ENCODE assay signal across 12 mouse cellular contexts in the genomic region with DNA sequence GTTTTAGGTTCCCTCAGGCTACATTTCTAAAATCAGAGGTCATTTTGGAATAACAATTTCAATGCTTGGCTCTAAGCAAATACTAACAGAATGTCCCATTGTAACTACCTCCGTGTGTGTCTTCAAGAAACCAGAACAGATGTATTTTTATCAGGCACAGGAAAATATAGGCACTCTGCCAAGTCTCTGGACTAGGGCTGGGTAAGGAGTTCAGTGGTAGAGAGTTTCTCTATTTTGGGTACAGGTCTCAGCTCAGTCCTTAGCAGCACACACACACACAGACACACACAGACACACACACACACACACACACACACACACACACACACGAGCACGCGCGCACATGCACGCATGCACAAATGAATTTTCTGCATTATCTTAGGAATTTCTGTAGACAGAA. TPM values are rescaled to one million over a fixed set of nuclear protein-coding genes. Genes with fewer than 3 reads are reported as not detected.
A peak's percentile ranks its signal among the peaks of the same experiment; 100 is the strongest.
DNase-seq lines count a peak whose midpoint lies in the region; ATAC-seq and TF ChIP-seq lines count a peak whose summit lies in the region.
"Had no signal": no experiment of that assay in that cellular context is flagged by ENCODE, and none has a peak within 500 bp of the region (broad histone marks: within the 10 kb centered on the region; RNA-seq: fewer than 3 reads in every experiment).

No protein-coding gene starts in this region.

- H3K4me2 ChIP-seq in hindbrain, postnatal 0 days (ENCODE audit: low read depth, low read length), result no peak overlapping the region
- H3K4me2 ChIP-seq in hindbrain, embryonic 16.5 days (ENCODE audit: low read length), result no peak overlapping the region
- no peak overlapping the region for H3K4me2 ChIP-seq in midbrain, embryonic 14.5 days (ENCODE audit: low read length)
- no peak overlapping the region for H3K4me2 ChIP-seq in midbrain, embryonic 11.5 days
- no peak overlapping the region for H3K4me2 ChIP-seq in heart, embryonic 13.5 days
- H3K4me2 ChIP-seq: embryonic facial prominence, embryonic 12.5 days; hindbrain, embryonic 14.5 days; liver, embryonic 11.5 days had no signal

- H3K4me1 ChIP-seq in hindbrain, postnatal 0 days (ENCODE audit: insufficient read depth, low read length), result no peaks in the 10 kb centered on the region
- no peaks in the 10 kb centered on the region for H3K4me1 ChIP-seq in hindbrain, embryonic 16.5 days (ENCODE audit: control insufficient read depth, insufficient read depth, low read depth, low read length)
- H3K4me1 ChIP-seq in midbrain, embryonic 14.5 days (ENCODE audit: control insufficient read depth, insufficient read depth, low read length), result no peaks in the 10 kb centered on the region
- H3K4me1 ChIP-seq in midbrain, embryonic 11.5 days (ENCODE audit: control insufficient read depth, insufficient read depth, low read length), result no peaks in the 10 kb centered on the region
- peaks cover 20% of the 10 kb centered on the region for H3K4me1 ChIP-seq in heart, embryonic 13.5 days

- H3K36me3 ChIP-seq in hindbrain, postnatal 0 days (ENCODE audit: insufficient read depth, low read length), result no peaks in the 10 kb centered on the region
- no peaks in the 10 kb centered on the region for H3K36me3 ChIP-seq in hindbrain, embryonic 16.5 days (ENCODE audit: control insufficient read depth, insufficient read depth, low read length)
- H3K36me3 ChIP-seq in midbrain, embryonic 14.5 days (ENCODE audit: control insufficient read depth, insufficient read depth, low read length), result no peaks in the 10 kb centered on the region
- H3K36me3 ChIP-seq in midbrain, embryonic 11.5 days (ENCODE audit: control insufficient read depth, insufficient read depth, low read length), result no peaks in the 10 kb centered on the region
- H3K36me3 ChIP-seq in heart, embryonic 13.5 days, result no peaks in the 10 kb centered on the region
- H3K36me3 ChIP-seq: embryonic facial prominence, embryonic 12.5 days had no signal

- H3K9ac ChIP-seq in hindbrain, postnatal 0 days (replicated peaks; ENCODE audit: low read length), result no peak overlapping the region
- no peak overlapping the region for H3K9ac ChIP-seq in hindbrain, embryonic 16.5 days (ENCODE audit: low read depth, low read length)
- no peak overlapping the region for H3K9ac ChIP-seq in midbrain, embryonic 14.5 days (replicated peaks; ENCODE audit: low read length)
- no peak overlapping the region for H3K9ac ChIP-seq in midbrain, embryonic 11.5 days (ENCODE audit: low read length)
- no peak overlapping the region for H3K9ac ChIP-seq in heart, embryonic 13.5 days
- H3K9ac ChIP-seq: embryonic facial prominence, embryonic 12.5 days; hindbrain, embryonic 14.5 days had no signal

- peak; percentile 9 for DNase-seq in hindbrain, postnatal 0 days (ENCODE audit: low spot score)
- DNase-seq in midbrain, embryonic 14.5 days, result peak; percentile 8
- no peak for DNase-seq in midbrain, embryonic 11.5 days (ENCODE audit: low spot score, missing footprints)
- DNase-seq in skeletal muscle tissue, adult 2 months (ENCODE audit: low read depth, low spot score), result peak; percentile 28
- DNase-seq in embryo, embryonic 9.5 days (ENCODE audit: extremely low spot score), result no peak
- no peak for DNase-seq in cerebellum, adult 11 months
- DNase-seq: layer of hippocampus, adult 9-11 months had no signal

- no peak for TF ChIP-seq CTCF in hindbrain, postnatal 0 days (IDR thresholded peaks at IDR 0.05; ENCODE audit: low read depth)

- ATAC-seq in hindbrain, postnatal 0 days, result no peak
- no peak for ATAC-seq in hindbrain, embryonic 16.5 days
- no peak for ATAC-seq in midbrain, embryonic 14.5 days (ENCODE audit: low FRiP score, low TSS enrichment)
- no peak for ATAC-seq in midbrain, embryonic 11.5 days (ENCODE audit: low FRiP score)
- ATAC-seq in heart, embryonic 13.5 days (ENCODE audit: extremely low read depth, insufficient number of reproducible peaks, low FRiP score, low TSS enrichment), result no peak

- 85% methylated on average over 6 of the region's 6 CpGs for WGBS in hindbrain, postnatal 0 days
- WGBS in hindbrain, embryonic 16.5 days, result 85% methylated on average over 6 of the region's 6 CpGs
- WGBS in midbrain, embryonic 14.5 days, result 91% methylated on average over 6 of the region's 6 CpGs
- 88% methylated on average over 6 of the region's 6 CpGs for WGBS in midbrain, embryonic 11.5 days
- WGBS in heart, embryonic 13.5 days, result 70% methylated on average over 6 of the region's 6 CpGs

- H3K27ac ChIP-seq in hindbrain, postnatal 0 days, result no peak overlapping the region
- H3K27ac ChIP-seq in hindbrain, embryonic 16.5 days (ENCODE audit: low read depth, low read length), result no peak overlapping the region
- no peak overlapping the region for H3K27ac ChIP-seq in midbrain, embryonic 14.5 days (replicated peaks; ENCODE audit: low read depth, low read length)
- H3K27ac ChIP-seq in midbrain, embryonic 11.5 days (ENCODE audit: low read depth, low read length), result no peak overlapping the region
- H3K27ac ChIP-seq in heart, embryonic 13.5 days (replicated peaks), result peak overlapping the region; percentile 32; the same call in 1 of the 2 replicates
- H3K27ac ChIP-seq: embryonic facial prominence, embryonic 12.5 days; hindbrain, embryonic 14.5 days had no signal

- no peaks in the 10 kb centered on the region for H3K27me3 ChIP-seq in hindbrain, postnatal 0 days (ENCODE audit: insufficient read depth, low read length)
- no peaks in the 10 kb centered on the region for H3K27me3 ChIP-seq in hindbrain, embryonic 16.5 days (replicated peaks; ENCODE audit: control insufficient read depth, insufficient read depth, low read length)
- no peaks in the 10 kb centered on the region for H3K27me3 ChIP-seq in midbrain, embryonic 14.5 days (ENCODE audit: control insufficient read depth, insufficient read depth, low read length)
- no peaks in the 10 kb centered on the region for H3K27me3 ChIP-seq in midbrain, embryonic 11.5 days (ENCODE audit: control insufficient read depth, insufficient read depth, low read length)
- H3K27me3 ChIP-seq in heart, embryonic 13.5 days (replicated peaks), result no peaks in the 10 kb centered on the region
- H3K27me3 ChIP-seq: embryonic facial prominence, embryonic 12.5 days had no signal

- H3K4me3 ChIP-seq in hindbrain, postnatal 0 days (ENCODE audit: low read length), result no peak overlapping the region
- no peak overlapping the region for H3K4me3 ChIP-seq in hindbrain, embryonic 16.5 days (ENCODE audit: low read length)
- no peak overlapping the region for H3K4me3 ChIP-seq in midbrain, embryonic 14.5 days (replicated peaks; ENCODE audit: low read depth, low read length)
- no peak overlapping the region for H3K4me3 ChIP-seq in midbrain, embryonic 11.5 days (ENCODE audit: low read depth, low read length)
- no peak overlapping the region for H3K4me3 ChIP-seq in heart, embryonic 13.5 days
- H3K4me3 ChIP-seq: embryonic facial prominence, embryonic 12.5 days had no signal

- no peaks in the 10 kb centered on the region for H3K9me3 ChIP-seq in hindbrain, postnatal 0 days (ENCODE audit: low read length)
- no peaks in the 10 kb centered on the region for H3K9me3 ChIP-seq in hindbrain, embryonic 16.5 days (ENCODE audit: control insufficient read depth, low read length)
- no peaks in the 10 kb centered on the region for H3K9me3 ChIP-seq in midbrain, embryonic 14.5 days (ENCODE audit: control insufficient read depth, low read length)
- no peaks in the 10 kb centered on the region for H3K9me3 ChIP-seq in midbrain, embryonic 11.5 days (ENCODE audit: control insufficient read depth, low read length)
- no peaks in the 10 kb centered on the region for H3K9me3 ChIP-seq in heart, embryonic 13.5 days
- H3K9me3 ChIP-seq: embryonic facial prominence, embryonic 12.5 days had no signal

RNA-seq across cellular contexts. Expression of a gene that starts 49.1 kb away (rescaled TPM):
- 3.2 and 3.9 TPM in 2 replicates for total RNA-seq in hindbrain, postnatal 0 days (2014; rRNA removed)
- 4.9 and 6.1 TPM in 2 replicates for polyA plus RNA-seq in hindbrain, postnatal 0 days (2015; fragmentation: Nextera tagmentation; extraction: Ambion mirVana)
- 7.6 and 8.9 TPM in 2 replicates for polyA plus RNA-seq in hindbrain, embryonic 16.5 days (2015; fragmentation: Nextera tagmentation; extraction: Ambion mirVana)
- 2.7 and 5.5 TPM in 2 replicates for polyA plus RNA-seq in midbrain, embryonic 14.5 days (2014; fragmentation: Nextera tagmentation; extraction: Ambion mirVana)
- 12.7 and 13.9 TPM in 2 replicates for polyA plus RNA-seq in midbrain, embryonic 11.5 days (2014; fragmentation: Nextera tagmentation; extraction: Ambion mirVana)
- 14.5 and 17.5 TPM in 2 replicates for polyA plus RNA-seq in heart, embryonic 13.5 days (2015; fragmentation: Nextera tagmentation; extraction: Ambion mirVana)

Comparison
In these comparisons a context has a peak if more than half of its experiments do, and no peak if none do; other contexts are left out.
1. DNase-seq: peak in hindbrain, postnatal 0 days (single experiment), midbrain, embryonic 14.5 days (single experiment) and skeletal muscle tissue, adult 2 months (single experiment); none in midbrain, embryonic 11.5 days (single experiment), embryo, embryonic 9.5 days (single experiment) and cerebellum, adult 11 months (single experiment).